Mouse (Mus musculus) adrenal gland, adult (tissue): ENCODE measurements around the gene Fam129b.
A peak's percentile ranks its signal among the peaks of the same experiment; 100 is the strongest.
"Not testable (repeated sequence)": the region's sequence is repeated elsewhere in the genome, so short reads cannot be mapped to it uniquely, and the experiment has no call there.

Source experiments
- DNase-seq, 2 experiments: peaks; one replicate each; pipeline ENCODE4 v3.0.0; 2022 to 2023; ENCODE audit warnings: low spot score in 1 of 2; ENCODE audit not compliant: inconsistent age in 2 of 2

Gene Fam129b

GRCm38 (mm10) chr2:32875675-32876489 is at the start of gene Fam129b:
Gene Fam129b (plus strand): TSS chr2:32876114.
- DNase-seq, result peak; percentile 87 to 96

GRCm38 (mm10) chr2:32828979-32829676 is 46.8 kb upstream of the Fam129b start:
- DNase-seq, result no peak

GRCm38 (mm10) chr2:32834496-32834895 is 41.4 kb upstream of the Fam129b start:
- DNase-seq, result peak in 1 of 2 experiments; percentile 63

- DNase-seq, result no peak
Measured at GRCm38 (mm10) chr2:32835588-32835987, 40.3 kb upstream of the Fam129b start.

- DNase-seq, result peak; percentile 52 to 75
Measured at GRCm38 (mm10) chr2:32838147-32838884, 37.6 kb upstream of the Fam129b start.

GRCm38 (mm10) chr2:32839261-32839660 is 36.7 kb upstream of the Fam129b start:
- no peak for DNase-seq

GRCm38 (mm10) chr2:32841099-32841498 is 34.8 kb upstream of the Fam129b start:
- no peak for DNase-seq

GRCm38 (mm10) chr2:32842558-32842957 is 33.4 kb upstream of the Fam129b start:
- no peak for DNase-seq

GRCm38 (mm10) chr2:32845572-32846100 is 30.3 kb upstream of the Fam129b start:
- DNase-seq, result peak in 1 of 2 experiments; percentile 40

- DNase-seq, result peak; percentile 74 to 89
Measured at GRCm38 (mm10) chr2:32846101-32846804, 29.7 kb upstream of the Fam129b start.

- DNase-seq, result peak; percentile 93 to 96
Measured at GRCm38 (mm10) chr2:32846805-32847467, 29.0 kb upstream of the Fam129b start, which contains the start of gene Stxbp1. Gene Stxbp1 (minus strand): TSS chr2:32847245.

- DNase-seq, result no peak
Measured at GRCm38 (mm10) chr2:32847468-32847821, 28.5 kb upstream of the Fam129b start.

- no peak for DNase-seq
Measured at GRCm38 (mm10) chr2:32852156-32852555, 23.8 kb upstream of the Fam129b start.

GRCm38 (mm10) chr2:32853716-32854115 is 22.2 kb upstream of the Fam129b start:
- not testable (repeated sequence) for DNase-seq

- peak; percentile 87 to 95 for DNase-seq
Measured at GRCm38 (mm10) chr2:32854206-32854605, 21.7 kb upstream of the Fam129b start.

- no peak for DNase-seq
Measured at GRCm38 (mm10) chr2:32855046-32855785, 20.7 kb upstream of the Fam129b start.

GRCm38 (mm10) chr2:32855790-32856465 is 20.0 kb upstream of the Fam129b start:
- DNase-seq, result no peak

GRCm38 (mm10) chr2:32857584-32857983 is 18.3 kb upstream of the Fam129b start:
- DNase-seq, result peak; percentile 85 to 92
